Mouse (Mus musculus) forebrain, embryonic 15.5 days (tissue): ENCODE measurements around the gene Wee2. TPM values are rescaled to one million over a fixed set of nuclear protein-coding genes. Genes with fewer than 3 reads are reported as not detected.

ENCODE experiments used
- ATAC-seq: fragments of 200-750 bp; cut with Nextera tagmentation; replicated peaks from 2 replicates; pipeline ENCODE4 v1.8.0; 2017; ENCODE audit warnings: mild to moderate bottlenecking, moderate TSS enrichment, moderate library complexity
- H3K27ac ChIP-seq: fragments of 300-500 bp; sonication (generic); replicated peaks from 2 replicates; pipeline ENCODE4 v1.5.1; 2015; ENCODE audit warnings: mild to moderate bottlenecking, inconsistent platforms
- H3K27me3 ChIP-seq: fragments of 300-500 bp; sonication (generic); 2 replicates; pipeline ENCODE4 v1.6.1; 2015; ENCODE audit warnings: inconsistent platforms
- H3K36me3 ChIP-seq: fragments of 300-500 bp; sonication (generic); 2 replicates; pipeline ENCODE4 v1.6.1; 2015; ENCODE audit warnings: mild to moderate bottlenecking, inconsistent platforms
- H3K4me1 ChIP-seq: fragments of 300-500 bp; sonication (generic); 2 replicates; pipeline ENCODE4 v1.6.1; 2015; ENCODE audit warnings: inconsistent platforms
- H3K4me2 ChIP-seq: fragments of 300-500 bp; sonication (generic); replicated peaks from 2 replicates; pipeline ENCODE4 v1.6.1; 2015; ENCODE audit warnings: mild to moderate bottlenecking, inconsistent platforms
- H3K4me3 ChIP-seq: fragments of 300-500 bp; sonication (generic); 2 replicates; pipeline ENCODE4 v1.5.1; 2015; ENCODE audit warnings: mild to moderate bottlenecking, inconsistent platforms
- H3K9ac ChIP-seq: fragments of 300-500 bp; sonication (generic); replicated peaks from 2 replicates; pipeline ENCODE4 v1.6.1; 2015; ENCODE audit warnings: mild to moderate bottlenecking, inconsistent platforms
- H3K9me3 ChIP-seq: fragments of 300-500 bp; sonication (generic); 2 replicates; pipeline ENCODE4 v1.6.1; 2016; ENCODE audit warnings: inconsistent platforms
- WGBS: fragments of 180-500 bp; shearing (Covaris S2); methylation state at CpG from one replicate; pipeline ENCODE4 v1.1.7; 2015; ENCODE audit warnings: mixed read lengths; 5-methylcytosine and 5-hydroxymethylcytosine counted together
- polyA plus RNA-seq: library from polyadenylated mRNA; unstranded; fragments of >200 nt; fragmentation: Nextera tagmentation; extraction: Ambion mirVana; gene quantifications from 2 replicates; pipeline ENCODE4 v1.2.1, GENCODE M21; 2015

Wee2 gene
- polyA plus RNA-seq, 1 experiment from 2014 or later: 0.09 TPM

GRCm38 (mm10) chr6:40493229-40493628, 54.3 kb downstream of the Wee2 start, which contains the start of gene Tas2r108:
Gene Tas2r108 (plus strand): TSS chr6:40493529.
- H3K36me3 ChIP-seq: no peaks in the 10 kb centered on the region
- H3K9me3 ChIP-seq: no peaks in the 10 kb centered on the region
- no peak within 1 kb of the TSS for H3K4me3 ChIP-seq
- no peak within 1 kb of the TSS for H3K4me2 ChIP-seq
- WGBS: 86% methylated on average over 3 of the region's 3 CpGs
- H3K4me1 ChIP-seq: no peaks in the 10 kb centered on the region
- no peaks in the 10 kb centered on the region for H3K27me3 ChIP-seq
- H3K9ac ChIP-seq: no peak within 1 kb of the TSS
- no peak for ATAC-seq
- no peak within 1 kb of the TSS for H3K27ac ChIP-seq

Other genes with a start within 250 kb of the Wee2 start
- gene Agk, start 113.9 kb upstream of the Wee2 start, polyA plus RNA-seq: 50.8 and 59.4 TPM in 2 replicates
- gene E330009J07Rik, start 3.0 kb upstream of the Wee2 start, polyA plus RNA-seq: 52.5 and 53.8 TPM in 2 replicates
- 131 and 139 TPM in 2 replicates for gene Ssbp1, start 32.3 kb downstream of the Wee2 start, polyA plus RNA-seq
- gene Tas2r137, start 52.1 kb downstream of the Wee2 start, polyA plus RNA-seq: not detected in 2 replicates
- not detected in 2 replicates for gene Tas2r108, start 54.4 kb downstream of the Wee2 start, polyA plus RNA-seq
- gene Prss37, start 80.4 kb downstream of the Wee2 start, polyA plus RNA-seq: not detected in 2 replicates
- gene Olfr461, start 116.0 kb downstream of the Wee2 start, polyA plus RNA-seq: 0.19 and 0.34 TPM in 2 replicates
- gene Olfr460, start 130.4 kb downstream of the Wee2 start, polyA plus RNA-seq: not detected in 2 replicates
- gene Clec5a, start 146.7 kb downstream of the Wee2 start, polyA plus RNA-seq: 0.32 and 0.52 TPM in 2 replicates
- gene Tas2r138, start 174.2 kb downstream of the Wee2 start, polyA plus RNA-seq: not detected in 2 replicates
- not detected in 2 replicates for gene Mgam, start 189.7 kb downstream of the Wee2 start, polyA plus RNA-seq